Mouse (Mus musculus) cerebellum, adult 2 months (tissue): ENCODE data around the gene Crat.

Experiments
- CTCF ChIP-seq: fragments of 200-500 bp; IDR thresholded peaks from 2 replicates; pipeline ENCODE4 v1.5.1; 2011; ENCODE audit warnings: low read depth, mild to moderate bottlenecking, control low read depth, low read length, moderate library complexity, borderline replicate concordance; ENCODE audit not compliant: insufficient read depth
- POLR2A ChIP-seq: fragments of 200-500 bp; IDR thresholded peaks from 2 replicates; pipeline ENCODE4 v1.6.1; 2011; ENCODE audit warnings: low read length, control low read depth, borderline replicate concordance; ENCODE audit not compliant: insufficient read depth

DNA sequence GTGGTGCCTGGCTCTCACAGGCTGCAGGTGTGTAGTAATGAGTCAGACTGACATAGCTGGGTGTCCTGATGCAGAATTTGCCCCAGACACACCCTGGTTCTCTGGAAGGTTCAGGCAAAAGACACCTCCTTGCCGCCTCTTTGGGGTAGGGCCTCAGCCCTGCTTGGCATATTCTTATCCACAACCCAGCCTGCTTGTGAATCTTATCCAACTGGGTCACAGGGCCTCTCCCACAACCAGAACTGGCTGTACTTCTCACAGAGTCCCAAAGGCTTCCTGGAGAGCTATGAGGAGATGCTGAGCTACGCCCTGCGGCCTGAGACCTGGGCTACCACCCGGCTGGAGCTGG, 34.3 kb downstream of the Crat start:
- TF ChIP-seq CTCF (no peak), POLR2A (no peak)
